Mouse (Mus musculus) ES-Bruce4 (cell line): Measurements from ENCODE around the gene Fgf15. TPM values are rescaled to one million over a fixed set of nuclear protein-coding genes. Genes with fewer than 3 reads are reported as not detected.
A peak's percentile ranks its signal among the peaks of the same experiment; 100 is the strongest.

Experiments
- H3K27ac ChIP-seq: 2 replicates; pipeline ENCODE4 v1.5.1; 2012; ENCODE audit warnings: low read length, inconsistent platforms; ENCODE audit not compliant: insufficient read depth
- H3K27me3 ChIP-seq: 2 replicates; pipeline ENCODE4 v1.6.1; 2012; ENCODE audit warnings: mild to moderate bottlenecking, low read length, inconsistent platforms; ENCODE audit not compliant: control insufficient read depth, poor library complexity, insufficient read depth, severe bottlenecking
- H3K36me3 ChIP-seq: 2 replicates; pipeline ENCODE4 v1.6.1; 2012; ENCODE audit warnings: inconsistent platforms, mild to moderate bottlenecking, low read length, moderate library complexity; ENCODE audit not compliant: control insufficient read depth, poor library complexity, insufficient read depth, severe bottlenecking
- H3K4me1 ChIP-seq: one replicate; pipeline ENCODE4 v1.8.1; 2011; ENCODE audit warnings: low read length; ENCODE audit not compliant: control insufficient read depth, insufficient read depth
- H3K4me3 ChIP-seq: 2 replicates; pipeline ENCODE4 v1.5.1; 2011; ENCODE audit warnings: low read depth, mild to moderate bottlenecking, low read length
- H3K9ac ChIP-seq: 2 replicates; pipeline ENCODE4 v1.6.1; 2012; ENCODE audit warnings: low read depth, mild to moderate bottlenecking, inconsistent platforms; ENCODE audit not compliant: poor library complexity, severe bottlenecking
- H3K9me3 ChIP-seq: replicated peaks from 2 replicates; pipeline ENCODE4 v1.6.1; 2012; ENCODE audit warnings: mild to moderate bottlenecking, low read length, inconsistent platforms; ENCODE audit not compliant: control insufficient read depth, poor library complexity, insufficient read depth, severe bottlenecking
- CTCF ChIP-seq: IDR thresholded peaks from one replicate; pipeline ENCODE4 v1.8.1; 2011; ENCODE audit warnings: low read depth, low read length
- EP300 ChIP-seq: IDR thresholded peaks from 2 replicates; pipeline ENCODE4 v1.6.1; 2011; ENCODE audit warnings: low read depth, low read length; ENCODE audit not compliant: insufficient read depth
- POLR2A ChIP-seq: IDR thresholded peaks from one replicate; pipeline ENCODE4 v1.8.1; 2011; ENCODE audit warnings: low read length; ENCODE audit not compliant: insufficient read depth
- polyA plus RNA-seq: library from polyadenylated mRNA; stranded (reverse); fragments of >200 nt; gene quantifications from 2 replicates; pipeline ENCODE4 v1.2.4, GENCODE M21; 2011; ENCODE audit warnings: low read depth; ENCODE audit not compliant: missing spikeins, insufficient read depth, insufficient read length

The Fgf15 gene
- polyA plus RNA-seq, 1 experiment, result 3.3 TPM

- H3K9me3 ChIP-seq, result no peaks in the 10 kb centered on the region
- no peaks in the 10 kb centered on the region for H3K27me3 ChIP-seq
- no peaks in the 10 kb centered on the region for H3K36me3 ChIP-seq
- H3K27ac ChIP-seq, result no peak within 1 kb of the TSS
- TF ChIP-seq POLR2A, result peak; percentile 43
- TF ChIP-seq EP300, result no peak
- no peaks in the 10 kb centered on the region for H3K4me1 ChIP-seq
- peak within 1 kb of the TSS; percentile 88 for H3K4me3 ChIP-seq
- peak within 1 kb of the TSS; percentile 61 for H3K9ac ChIP-seq
Measured at GRCm38 (mm10) chr7:144914948-144915750, 18.8 kb downstream of the Fgf15 start, which contains the start of gene LTO1. Gene LTO1 (plus strand): TSS chr7:144915100.

- Histone ChIP-seq H3K9ac (no peak overlapping the region), H3K4me1 (no peaks in the 10 kb centered on the region), H3K4me3 (no peak overlapping the region), H3K27me3 (no peaks in the 10 kb centered on the region), H3K27ac (no peak overlapping the region), H3K36me3 (no peaks in the 10 kb centered on the region), H3K9me3 (no peaks in the 10 kb centered on the region)
- TF ChIP-seq EP300 (no peak), POLR2A (no peak), CTCF (peak; percentile 13)
Measured at GRCm38 (mm10) chr7:144918823-144919222, 22.5 kb downstream of the Fgf15 start.

GRCm38 (mm10) chr7:144927591-144927990 is 31.3 kb downstream of the Fgf15 start:
- Histone ChIP-seq H3K27me3 (no peaks in the 10 kb centered on the region), H3K9me3 (no peaks in the 10 kb centered on the region), H3K4me3 (no peak overlapping the region), H3K36me3 (no peaks in the 10 kb centered on the region), H3K4me1 (no peaks in the 10 kb centered on the region), H3K9ac (no peak overlapping the region), H3K27ac (no peak overlapping the region)
- TF ChIP-seq EP300, result no peak
- no peak for TF ChIP-seq CTCF

GRCm38 (mm10) chr7:144928009-144928888 is 31.9 kb downstream of the Fgf15 start:
- TF ChIP-seq POLR2A (no peak), CTCF (no peak), EP300 (no peak)
- Histone ChIP-seq H3K27me3 (no peaks in the 10 kb centered on the region), H3K4me1 (no peaks in the 10 kb centered on the region), H3K9me3 (no peaks in the 10 kb centered on the region), H3K9ac (no peak overlapping the region), H3K36me3 (peaks cover 2% of the 10 kb centered on the region; the same call in 1 of the 2 replicates), H3K27ac (no peak overlapping the region), H3K4me3 (no peak overlapping the region)

- TF ChIP-seq POLR2A, result no peak
- TF ChIP-seq EP300, result no peak
- TF ChIP-seq CTCF, result no peak
Measured at GRCm38 (mm10) chr7:144928889-144929210, 32.5 kb downstream of the Fgf15 start.

GRCm38 (mm10) chr7:144929506-144929905 is 33.2 kb downstream of the Fgf15 start:
- H3K4me3 ChIP-seq, result no peak overlapping the region
- H3K4me1 ChIP-seq, result no peaks in the 10 kb centered on the region
- no peak overlapping the region for H3K9ac ChIP-seq
- no peaks in the 10 kb centered on the region for H3K27me3 ChIP-seq
- peaks cover 6% of the 10 kb centered on the region for H3K36me3 ChIP-seq
- no peaks in the 10 kb centered on the region for H3K9me3 ChIP-seq
- TF ChIP-seq EP300 (no peak), POLR2A (no peak), CTCF (no peak)
- H3K27ac ChIP-seq, result no peak overlapping the region

More at GRCm38 (mm10) chr7:144928889-144929210, 32.5 kb downstream of the Fgf15 start:
- Histone ChIP-seq H3K27ac (no peak overlapping the region), H3K4me1 (no peaks in the 10 kb centered on the region), H3K4me3 (no peak overlapping the region), H3K9ac (no peak overlapping the region), H3K9me3 (no peaks in the 10 kb centered on the region), H3K27me3 (no peaks in the 10 kb centered on the region), H3K36me3 (peaks cover 4% of the 10 kb centered on the region)
